Mouse (Mus musculus) hindbrain, embryonic 15.5 days (tissue): Measurements from ENCODE around the gene Crocc. TPM values are rescaled to one million over a fixed set of nuclear protein-coding genes. Genes with fewer than 3 reads are reported as not detected.

ENCODE experiments used
- ATAC-seq: fragments of 200-750 bp; cut with Nextera tagmentation; 2 replicates; pipeline ENCODE4 v1.8.0; 2017; ENCODE audit warnings: low read depth, moderate number of reproducible peaks, moderate TSS enrichment; ENCODE audit not compliant: low FRiP score
- H3K27ac ChIP-seq: fragments of 300-500 bp; sonication (generic); replicated peaks from 2 replicates; pipeline ENCODE4 v1.5.1; 2015; ENCODE audit warnings: mild to moderate bottlenecking, inconsistent platforms
- H3K27me3 ChIP-seq: fragments of 300-500 bp; sonication (generic); 2 replicates; pipeline ENCODE4 v1.6.1; 2015; ENCODE audit warnings: control low read depth, inconsistent platforms
- H3K36me3 ChIP-seq: fragments of 300-500 bp; sonication (generic); 2 replicates; pipeline ENCODE4 v1.6.1; 2015; ENCODE audit warnings: control low read depth, inconsistent platforms
- H3K4me1 ChIP-seq: fragments of 300-500 bp; sonication (generic); replicated peaks from 2 replicates; pipeline ENCODE4 v1.6.1; 2015; ENCODE audit warnings: control low read depth, inconsistent platforms
- H3K4me2 ChIP-seq: fragments of 300-500 bp; sonication (generic); 2 replicates; pipeline ENCODE4 v1.6.1; 2015; ENCODE audit warnings: moderate library complexity, mild to moderate bottlenecking, inconsistent platforms
- H3K4me3 ChIP-seq: fragments of 300-500 bp; sonication (generic); 2 replicates; pipeline ENCODE4 v1.5.1; 2015; ENCODE audit warnings: mild to moderate bottlenecking, inconsistent platforms
- H3K9ac ChIP-seq: fragments of 300-500 bp; sonication (generic); 2 replicates; pipeline ENCODE4 v1.6.1; 2015; ENCODE audit warnings: inconsistent platforms
- H3K9me3 ChIP-seq: fragments of 300-500 bp; sonication (generic); 2 replicates; pipeline ENCODE4 v1.6.1; 2016; ENCODE audit warnings: control low read depth, inconsistent platforms
- WGBS: fragments of 180-500 bp; shearing (Covaris S2); methylation state at CpG from one replicate; pipeline ENCODE4 v1.1.7; 2015; 5-methylcytosine and 5-hydroxymethylcytosine counted together
- polyA plus RNA-seq: library from polyadenylated mRNA; unstranded; fragments of >200 nt; fragmentation: Nextera tagmentation; extraction: Ambion mirVana; gene quantifications from 2 replicates; pipeline ENCODE4 v1.2.1, GENCODE M21; 2015

Gene Crocc
- polyA plus RNA-seq = 6.2 and 7.7 TPM in 2 replicates

DNA sequence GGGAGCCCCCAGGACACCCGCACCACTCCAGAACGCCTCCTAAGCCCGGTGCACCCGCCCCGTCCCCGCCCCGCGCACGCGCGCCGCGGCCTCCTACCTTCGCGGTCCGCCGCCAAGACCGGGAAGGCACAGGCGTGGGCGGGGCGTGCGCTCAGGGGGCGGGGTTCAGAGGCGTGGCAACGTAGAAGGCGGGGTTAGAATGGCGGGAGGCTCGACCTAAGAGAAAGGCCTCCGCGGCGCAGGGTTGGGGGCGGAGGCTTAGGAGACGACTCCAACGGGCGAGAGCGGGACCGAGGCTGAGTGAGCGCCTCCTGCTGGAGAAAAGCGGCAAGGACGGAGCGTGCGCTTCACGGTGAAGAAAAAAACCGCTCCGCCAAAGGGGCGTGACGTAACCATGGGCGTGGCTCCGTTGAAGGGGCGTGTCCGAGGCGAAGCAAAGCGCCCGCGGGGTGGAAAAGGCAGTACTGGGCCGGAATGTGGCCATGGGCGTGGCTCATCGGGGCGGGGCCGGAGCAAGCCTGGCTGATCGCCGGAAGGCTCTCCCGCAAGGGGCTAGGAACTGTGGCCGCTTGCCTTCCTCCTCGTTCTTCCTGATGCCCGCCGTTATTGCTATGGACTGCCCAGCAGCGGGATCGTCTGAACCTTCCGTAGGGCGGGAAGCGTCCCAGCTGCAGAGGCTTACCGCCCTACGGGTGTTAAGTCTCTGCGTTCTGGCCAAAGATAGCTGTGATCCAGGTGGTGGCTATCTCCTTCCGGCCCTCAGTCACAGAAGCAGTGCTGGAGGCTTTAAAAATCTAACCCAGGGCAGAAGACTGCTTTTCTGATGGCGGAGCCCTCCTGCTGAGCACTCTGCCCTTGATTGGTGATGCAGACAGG, at the start of gene Crocc:
Gene Crocc, minus strand, starts transcription at position 125 of the 876 bp plus-strand sequence.
- Histone ChIP-seq H3K27ac (peak within 1 kb of the TSS; percentile 86), H3K9ac (peak within 1 kb of the TSS; percentile 63), H3K36me3 (peaks cover under 1% of the 10 kb centered on the region; the same call in 1 of the 2 replicates), H3K4me1 (peaks cover 21% of the 10 kb centered on the region), H3K9me3 (no peaks in the 10 kb centered on the region), H3K4me3 (peak within 1 kb of the TSS; percentile 55), H3K4me2 (peak within 1 kb of the TSS; percentile 77), H3K27me3 (no peaks in the 10 kb centered on the region)
- peak; percentile 94 for ATAC-seq
- under 1% methylated on average over 77 of the region's 77 CpGs for WGBS

GRCm38 (mm10) chr4:141108196-141108732, 47.9 kb upstream of the Crocc start:
- WGBS = 46% methylated on average over 10 of the region's 10 CpGs

GRCm38 (mm10) chr4:141106526-141107183, 46.3 kb upstream of the Crocc start:
- WGBS = 75% methylated on average over 16 of the region's 16 CpGs
- Histone ChIP-seq H3K9me3 (no peaks in the 10 kb centered on the region; the same call in 1 of the 2 replicates), H3K27me3 (no peaks in the 10 kb centered on the region), H3K27ac (no peak overlapping the region), H3K4me2 (no peak overlapping the region), H3K4me1 (no peaks in the 10 kb centered on the region), H3K36me3 (0 out of 2 replicates have a peak, but pooled peaks cover 7% of the 10 kb centered on the region), H3K4me3 (no peak overlapping the region), H3K9ac (no peak overlapping the region)
- ATAC-seq = no peak

More at GRCm38 (mm10) chr4:141108196-141108732, 47.9 kb upstream of the Crocc start:
- no peak overlapping the region for H3K4me2 ChIP-seq
- H3K9ac ChIP-seq = no peak overlapping the region
- no peaks in the 10 kb centered on the region; the same call in 1 of the 2 replicates for H3K9me3 ChIP-seq
- no peaks in the 10 kb centered on the region for H3K4me1 ChIP-seq
- no peak overlapping the region; the same call in 1 of the 2 replicates for H3K27ac ChIP-seq
- ATAC-seq = no peak
- H3K4me3 ChIP-seq = no peak overlapping the region
- H3K27me3 ChIP-seq = no peaks in the 10 kb centered on the region
- H3K36me3 ChIP-seq = 0 out of 2 replicates have a peak, but pooled peaks cover 7% of the 10 kb centered on the region

GRCm38 (mm10) chr4:141101855-141102254, 41.5 kb upstream of the Crocc start:
- WGBS = 65% methylated on average over 6 of the region's 6 CpGs

GRCm38 (mm10) chr4:141101291-141101690, 40.9 kb upstream of the Crocc start:
- Histone ChIP-seq H3K4me2 (no peak overlapping the region), H3K4me3 (no peak overlapping the region)
- 97% methylated on average over 9 of the region's 9 CpGs for WGBS

More at GRCm38 (mm10) chr4:141101855-141102254, 41.5 kb upstream of the Crocc start:
- Histone ChIP-seq H3K36me3 (no peaks in the 10 kb centered on the region), H3K27ac (no peak overlapping the region), H3K27me3 (no peaks in the 10 kb centered on the region), H3K4me3 (no peak overlapping the region), H3K9me3 (no peaks in the 10 kb centered on the region), H3K4me1 (0 out of 2 replicates have a peak, but pooled peaks cover under 1% of the 10 kb centered on the region), H3K4me2 (no peak overlapping the region), H3K9ac (no peak overlapping the region)
- ATAC-seq = no peak

DNA sequence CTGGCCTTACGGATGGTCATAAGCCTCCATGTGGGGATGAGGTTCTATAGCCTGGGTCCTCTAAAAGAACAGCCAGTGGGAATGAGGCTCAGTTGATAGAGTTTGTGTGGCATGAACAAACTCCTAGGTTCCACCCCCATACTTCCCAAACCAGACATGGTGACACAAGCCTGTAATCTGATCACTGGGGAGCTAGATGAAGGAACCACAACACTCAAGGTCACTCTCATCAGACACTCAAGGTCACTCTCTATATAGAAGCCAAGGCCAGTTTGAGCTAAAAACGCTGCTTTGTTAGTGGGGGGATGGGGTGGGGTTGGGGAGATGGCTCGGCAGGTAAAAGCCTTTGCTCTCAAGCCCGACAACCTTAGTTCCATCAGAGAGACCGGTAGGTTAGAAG, 39.6 kb upstream of the Crocc start:
- no peak overlapping the region for H3K4me2 ChIP-seq
- no peaks in the 10 kb centered on the region for H3K27me3 ChIP-seq
- H3K4me3 ChIP-seq = no peak overlapping the region
- H3K9me3 ChIP-seq = no peaks in the 10 kb centered on the region
- ATAC-seq = no peak
- no peak overlapping the region for H3K27ac ChIP-seq
- WGBS = 84% methylated on average over 5 of the region's 5 CpGs
- no peak overlapping the region for H3K9ac ChIP-seq
- 0 out of 2 replicates have a peak, but pooled peaks cover 2% of the 10 kb centered on the region for H3K4me1 ChIP-seq
- H3K36me3 ChIP-seq = no peaks in the 10 kb centered on the region

More at GRCm38 (mm10) chr4:141101291-141101690, 40.9 kb upstream of the Crocc start:
- Histone ChIP-seq H3K27me3 (no peaks in the 10 kb centered on the region), H3K36me3 (no peaks in the 10 kb centered on the region), H3K9me3 (no peaks in the 10 kb centered on the region), H3K27ac (no peak overlapping the region), H3K4me1 (0 out of 2 replicates have a peak, but pooled peaks cover 2% of the 10 kb centered on the region), H3K9ac (no peak overlapping the region)
- no peak for ATAC-seq

DNA sequence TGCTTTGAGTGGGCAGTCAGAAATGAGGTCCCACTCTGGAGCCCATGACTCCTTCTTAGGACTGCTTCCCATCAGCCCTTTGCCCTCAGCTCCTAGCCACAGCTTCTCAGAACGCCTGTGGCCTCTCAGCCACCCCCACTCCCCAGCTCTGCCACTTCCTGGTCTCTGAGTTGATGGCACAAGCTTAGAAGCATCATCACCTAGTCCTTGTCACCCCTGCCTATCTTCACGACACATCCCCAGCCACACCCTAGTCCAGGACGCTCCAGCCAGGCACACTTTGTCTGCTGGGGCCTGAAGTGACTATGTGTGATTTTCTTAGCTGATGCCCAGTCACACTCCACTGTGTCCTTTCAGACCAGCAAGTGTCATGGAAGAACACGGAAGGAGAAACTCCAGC, 38.6 kb upstream of the Crocc start:
- WGBS = 85% methylated on average over 4 of the region's 4 CpGs
- no peak for ATAC-seq
- Histone ChIP-seq H3K9ac (no peak overlapping the region), H3K27ac (no peak overlapping the region), H3K36me3 (no peaks in the 10 kb centered on the region), H3K4me2 (no peak overlapping the region), H3K4me3 (no peak overlapping the region), H3K4me1 (0 out of 2 replicates have a peak, but pooled peaks cover 2% of the 10 kb centered on the region), H3K9me3 (no peaks in the 10 kb centered on the region), H3K27me3 (no peaks in the 10 kb centered on the region)

DNA sequence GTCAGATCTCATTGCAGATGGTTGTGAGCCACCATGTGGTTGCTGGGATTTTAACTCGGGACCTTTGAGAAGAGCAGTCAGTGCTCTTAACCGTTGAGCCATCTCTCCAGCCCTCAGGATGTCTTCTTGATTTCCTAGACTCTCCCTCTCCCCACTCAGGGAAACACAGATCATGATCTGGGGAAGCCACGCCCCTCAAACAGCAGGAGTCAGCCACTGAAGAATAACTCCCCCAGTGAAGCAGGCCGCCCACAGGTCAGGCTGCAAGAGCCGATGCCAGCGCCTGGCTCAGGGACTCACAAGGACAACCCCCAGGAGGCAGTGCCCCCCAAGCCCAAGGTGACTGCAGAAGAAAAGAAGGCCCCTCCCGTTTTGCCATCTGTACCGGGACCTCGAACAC, 36.4 kb upstream of the Crocc start:
- H3K4me2 ChIP-seq = no peak overlapping the region
- H3K27ac ChIP-seq = no peak overlapping the region
- no peaks in the 10 kb centered on the region for H3K9me3 ChIP-seq
- H3K27me3 ChIP-seq = no peaks in the 10 kb centered on the region
- H3K4me3 ChIP-seq = no peak overlapping the region
- H3K36me3 ChIP-seq = no peaks in the 10 kb centered on the region
- no peak for ATAC-seq
- no peak overlapping the region for H3K9ac ChIP-seq
- 17% methylated on average over 9 of the region's 9 CpGs for WGBS
- H3K4me1 ChIP-seq = 0 out of 2 replicates have a peak, but pooled peaks cover 2% of the 10 kb centered on the region

DNA sequence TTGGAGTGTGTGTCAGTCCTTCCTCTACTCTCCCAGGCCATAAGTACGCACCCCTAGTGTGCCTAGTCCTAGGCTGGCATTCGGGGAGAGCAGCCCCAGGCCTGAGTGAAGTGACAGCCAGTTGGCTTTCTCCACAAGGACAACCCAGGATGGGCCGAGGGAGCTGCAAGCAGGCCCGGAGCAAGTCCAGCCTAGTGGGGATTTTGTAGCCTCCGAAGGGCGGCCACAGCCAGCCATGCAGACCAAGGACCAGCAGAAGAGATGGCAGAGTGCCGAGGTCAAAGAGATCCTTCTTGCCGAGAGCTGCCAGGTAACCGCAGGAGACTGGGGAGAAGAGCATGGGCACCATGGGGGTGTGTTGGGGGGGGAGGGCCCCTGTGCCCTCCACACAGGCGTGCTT, 34.7 kb upstream of the Crocc start:
- Histone ChIP-seq H3K4me1 (0 out of 2 replicates have a peak, but pooled peaks cover 2% of the 10 kb centered on the region), H3K36me3 (no peaks in the 10 kb centered on the region), H3K9ac (no peak overlapping the region), H3K27ac (no peak overlapping the region), H3K9me3 (no peaks in the 10 kb centered on the region), H3K27me3 (no peaks in the 10 kb centered on the region), H3K4me3 (no peak overlapping the region), H3K4me2 (no peak overlapping the region)
- no peak for ATAC-seq
- WGBS = 83% methylated on average over 10 of the region's 10 CpGs

DNA sequence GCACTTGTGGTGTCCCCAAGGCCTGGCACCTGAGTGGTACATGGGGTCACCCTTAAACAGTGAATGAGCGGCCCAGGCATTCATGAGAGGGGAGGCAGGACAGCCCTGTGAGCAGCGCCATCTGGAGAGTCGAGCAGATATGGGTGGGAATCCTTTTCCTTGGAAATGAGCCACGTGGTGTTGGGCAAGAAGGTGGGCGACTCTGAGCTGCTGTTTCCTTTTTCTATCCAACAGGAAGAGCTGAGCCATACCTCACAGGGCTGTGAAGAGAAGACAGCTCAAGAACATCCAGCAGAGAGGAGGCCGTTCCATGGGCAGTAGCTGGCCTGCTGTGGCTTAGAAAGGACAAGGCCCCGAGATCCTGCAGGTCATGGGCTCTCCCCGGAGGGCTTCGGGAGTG, 28.4 kb upstream of the Crocc start:
- no peak for ATAC-seq
- 80% methylated on average over 9 of the region's 9 CpGs for WGBS
- Histone ChIP-seq H3K27me3 (no peaks in the 10 kb centered on the region), H3K27ac (no peak overlapping the region), H3K4me2 (no peak overlapping the region), H3K9ac (no peak overlapping the region), H3K4me1 (no peaks in the 10 kb centered on the region), H3K9me3 (no peaks in the 10 kb centered on the region), H3K36me3 (no peaks in the 10 kb centered on the region), H3K4me3 (no peak overlapping the region)

DNA sequence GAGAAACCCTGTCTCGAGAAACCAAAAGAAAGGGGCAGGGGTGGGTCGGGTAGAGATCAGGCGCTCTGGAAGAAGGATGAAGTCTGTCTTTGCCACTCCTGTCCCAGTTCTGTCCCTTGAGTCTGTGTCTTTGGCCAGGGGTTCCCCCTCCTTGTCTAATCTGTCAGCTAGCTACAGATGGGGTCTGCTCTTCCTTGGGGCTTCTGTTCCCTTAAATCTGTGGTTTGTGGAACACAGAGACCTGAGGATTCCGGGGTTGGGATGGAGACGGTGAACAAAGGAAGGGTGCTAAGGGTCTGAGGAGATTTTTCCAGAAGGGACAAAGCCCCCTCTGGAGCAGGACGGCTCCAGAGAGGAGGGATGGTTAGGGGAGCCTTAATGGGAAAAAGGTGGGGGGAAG, 27.7 kb upstream of the Crocc start, which contains the start of gene Spata21:
Gene Spata21, plus strand, starts transcription at position 301 of the 400 bp plus-strand sequence.
- no peak for ATAC-seq
- Histone ChIP-seq H3K9ac (no peak within 1 kb of the TSS), H3K27ac (no peak within 1 kb of the TSS), H3K4me2 (no peak within 1 kb of the TSS), H3K4me1 (no peaks in the 10 kb centered on the region), H3K27me3 (no peaks in the 10 kb centered on the region), H3K4me3 (no peak within 1 kb of the TSS), H3K36me3 (no peaks in the 10 kb centered on the region), H3K9me3 (no peaks in the 10 kb centered on the region)
- 78% methylated on average over 6 of the region's 6 CpGs for WGBS
